Mouse (Mus musculus) activated CD4-positive, CD25-positive, alpha-beta regulatory T cell, adult 4 months (primary cell): ENCODE results near the gene Efhd1. TPM values are rescaled to one million over a fixed set of nuclear protein-coding genes. Genes with fewer than 3 reads are reported as not detected.

ENCODE experiments used
- ATAC-seq: one replicate; pipeline ENCODE4 v1.8.0; 2017
- polyA plus RNA-seq, 2 experiments: library from polyadenylated mRNA; unstranded; fragments of 100-300 nt; shearing (Covaris generic); gene quantifications; one replicate each; pipeline ENCODE4 v1.2.1; 2017

Gene Efhd1
- polyA plus RNA-seq, result not detected

DNA sequence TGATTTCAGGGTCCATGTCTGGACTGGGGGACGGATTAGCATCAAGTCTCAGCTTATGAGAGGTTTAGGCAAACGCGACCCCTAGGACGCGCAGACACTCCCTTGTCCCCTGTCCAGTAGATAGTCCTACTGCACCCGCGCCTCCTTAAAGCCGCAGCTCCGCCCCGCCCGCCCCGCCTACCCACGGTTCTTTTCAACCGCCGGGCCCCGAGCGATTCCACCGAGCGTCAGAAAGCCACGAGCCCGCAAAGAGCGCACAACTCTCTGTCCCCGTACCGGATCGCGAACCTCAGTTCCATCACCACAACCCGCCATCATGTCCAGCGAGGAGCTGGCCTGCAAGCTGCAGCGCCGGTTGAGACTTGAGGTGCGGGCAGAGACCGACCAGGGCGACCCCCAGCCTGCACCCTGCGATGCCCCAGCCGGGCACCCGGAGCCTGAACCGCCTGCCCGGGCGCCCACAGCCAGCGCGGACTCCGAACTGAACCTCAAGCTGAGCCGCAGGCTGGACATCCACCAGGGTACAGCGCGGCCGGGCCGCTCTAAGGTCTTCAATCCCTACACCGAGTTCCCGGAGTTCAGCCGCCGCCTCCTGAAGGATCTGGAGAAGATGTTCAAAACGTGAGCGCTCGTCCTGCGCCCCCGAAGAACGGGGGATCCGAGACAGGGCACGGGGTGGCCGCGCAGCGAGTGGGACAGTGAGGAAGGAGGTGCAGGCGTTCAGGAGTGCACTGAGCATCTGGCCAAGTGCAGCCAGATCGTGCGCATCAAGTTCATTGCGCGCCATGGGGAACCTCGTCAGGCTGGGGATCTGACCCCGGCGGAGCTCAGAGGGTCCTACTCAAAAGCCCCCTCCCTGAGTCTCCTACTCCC lies at the start of gene Efhd1:
Efhd1 (plus strand) TSS at position 230 of the 873 bp plus-strand sequence.
- no peak for ATAC-seq

DNA sequence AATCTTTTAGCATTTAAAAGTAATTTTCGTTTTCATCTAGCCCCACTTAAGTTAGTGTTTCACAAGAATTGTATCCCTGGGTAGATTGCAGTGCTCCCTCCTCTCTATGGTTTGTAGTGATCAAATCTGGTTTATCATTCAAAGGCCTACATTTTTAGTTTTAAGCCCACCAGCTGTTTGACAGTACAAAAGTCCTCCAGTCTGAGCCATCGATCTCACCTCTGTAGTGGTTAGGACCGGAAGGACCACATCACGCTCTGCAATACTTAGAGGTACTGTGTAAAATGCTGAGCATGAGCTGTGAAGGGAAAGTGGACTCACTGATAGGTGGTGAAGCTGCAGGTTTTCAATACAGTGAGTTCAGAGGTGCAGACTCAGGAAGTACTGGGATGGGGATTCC lies 49.4 kb upstream of the Efhd1 start:
- ATAC-seq, result peak; percentile 28

DNA sequence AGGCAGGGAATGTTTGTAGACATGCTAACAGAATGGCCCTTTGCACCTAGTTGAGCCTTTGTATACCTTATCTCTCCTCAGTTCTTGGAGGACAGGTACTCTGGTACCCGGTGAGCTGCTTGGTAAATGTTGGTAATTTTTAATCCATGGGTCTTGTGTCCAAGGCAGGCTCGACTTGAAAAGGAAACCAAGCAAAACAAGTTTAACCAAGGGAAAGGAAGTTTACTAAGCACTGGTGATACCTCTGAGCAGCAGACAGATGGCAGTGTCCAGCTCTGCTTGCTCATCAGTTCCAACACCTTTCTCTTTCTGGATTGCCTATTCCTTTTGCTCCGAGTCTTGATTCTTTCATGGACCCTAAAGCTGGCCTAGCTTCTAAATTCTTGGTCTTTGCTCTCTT lies 46.2 kb upstream of the Efhd1 start:
- peak; percentile 18 for ATAC-seq

GRCm38 (mm10) chr1:87225739-87226138 lies 38.4 kb upstream of the Efhd1 start:
- no peak for ATAC-seq

DNA sequence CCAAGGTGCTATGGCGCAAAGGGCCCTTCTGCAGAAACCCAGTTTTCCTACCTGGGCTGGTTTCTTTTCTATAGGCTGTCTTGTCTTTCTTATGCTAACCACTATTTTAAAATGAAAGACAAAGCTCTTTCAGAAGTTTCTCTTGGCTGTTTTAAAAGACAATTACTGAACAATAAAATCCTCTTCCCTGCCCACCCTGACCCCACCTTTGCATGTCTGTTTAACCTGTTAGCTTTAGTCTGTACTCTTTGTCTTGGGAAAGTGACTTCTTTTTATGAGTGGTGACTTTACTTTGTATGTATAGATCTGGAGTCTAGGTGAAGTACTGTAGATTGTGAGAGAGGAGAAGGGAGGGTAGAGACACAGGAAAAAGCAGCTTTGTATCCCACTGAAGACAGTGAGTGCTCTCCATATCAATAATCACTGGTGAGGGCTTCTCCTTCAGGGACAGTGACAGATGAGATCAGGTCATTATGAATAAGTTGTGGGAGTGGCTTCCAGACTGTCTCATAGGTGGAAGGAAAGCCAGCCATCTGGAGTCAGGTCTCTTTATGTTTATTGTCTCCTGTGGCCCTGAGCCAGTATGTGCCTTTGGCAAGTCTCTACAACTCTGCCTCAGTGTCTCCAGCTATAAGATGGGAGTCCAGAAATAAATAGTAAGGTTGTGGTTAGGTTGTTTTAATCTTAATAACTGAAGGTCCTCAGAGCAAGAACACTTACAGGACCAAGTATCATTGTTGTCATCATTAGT lies 37.6 kb upstream of the Efhd1 start:
- ATAC-seq, result no peak

DNA sequence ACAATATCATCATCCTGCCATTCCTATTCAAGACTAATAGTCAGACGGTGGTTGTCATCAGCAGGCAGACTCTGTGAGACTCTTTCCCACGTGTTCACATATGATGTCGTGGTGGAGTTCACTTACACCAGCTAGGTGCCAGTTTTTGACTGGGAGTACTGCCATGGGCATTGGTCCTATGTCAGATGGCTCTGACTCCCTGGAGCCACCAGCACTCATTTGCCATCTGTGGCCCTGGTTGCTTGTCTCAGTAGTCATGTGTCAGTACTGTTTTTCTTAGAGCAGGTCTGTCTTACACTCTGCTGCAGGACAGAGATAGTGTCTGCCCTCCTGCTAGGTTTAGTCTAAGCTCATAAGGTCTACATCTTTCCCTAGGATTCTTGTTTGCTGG lies 37.0 kb upstream of the Efhd1 start:
- ATAC-seq, result no peak

- ATAC-seq, result no peak
Observed at GRCm38 (mm10) chr1:87230606-87231005, 33.6 kb upstream of the Efhd1 start.

DNA sequence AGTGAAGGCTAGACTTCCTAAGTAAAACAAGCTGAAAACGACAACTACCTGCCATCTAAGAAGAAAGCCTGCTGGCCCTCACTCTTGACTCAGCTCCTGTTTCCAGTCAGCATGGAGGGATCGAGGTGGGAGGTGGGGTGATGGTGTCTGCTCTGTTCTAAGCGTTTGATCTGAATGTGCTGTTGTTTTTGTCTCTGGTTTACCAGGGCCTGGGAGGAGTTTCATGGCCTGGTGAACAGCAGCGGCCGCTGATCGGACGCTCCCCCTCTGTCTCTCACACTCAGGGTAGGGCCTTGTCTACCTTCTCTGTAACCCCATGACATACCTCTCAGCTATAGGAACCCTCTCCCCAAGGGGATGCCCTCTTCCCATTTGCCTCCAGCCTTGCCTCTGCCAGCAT lies 32.0 kb upstream of the Efhd1 start:
- no peak for ATAC-seq

DNA sequence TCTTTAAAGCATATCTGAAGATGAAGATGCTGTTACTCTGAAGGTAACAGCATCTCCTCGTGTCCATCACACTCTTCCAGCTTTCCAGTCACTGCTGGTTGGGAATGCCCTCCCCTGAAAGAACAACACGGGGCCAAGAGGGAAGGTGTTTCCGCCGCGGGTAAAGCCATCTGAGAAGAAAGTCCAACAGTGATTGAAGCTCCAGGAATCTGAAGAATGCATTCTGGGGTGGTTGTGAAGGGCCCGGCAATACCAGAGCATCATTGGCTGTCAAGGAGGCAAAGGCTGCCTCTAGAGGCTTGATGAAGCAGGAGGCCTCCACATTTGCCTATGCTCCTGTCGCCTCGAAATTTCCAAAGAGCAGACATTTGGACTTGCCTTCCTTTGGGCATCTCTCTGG lies 25.1 kb upstream of the Efhd1 start:
- ATAC-seq, result no peak

GRCm38 (mm10) chr1:87243021-87243420 lies 21.1 kb upstream of the Efhd1 start:
- ATAC-seq, result no peak

DNA sequence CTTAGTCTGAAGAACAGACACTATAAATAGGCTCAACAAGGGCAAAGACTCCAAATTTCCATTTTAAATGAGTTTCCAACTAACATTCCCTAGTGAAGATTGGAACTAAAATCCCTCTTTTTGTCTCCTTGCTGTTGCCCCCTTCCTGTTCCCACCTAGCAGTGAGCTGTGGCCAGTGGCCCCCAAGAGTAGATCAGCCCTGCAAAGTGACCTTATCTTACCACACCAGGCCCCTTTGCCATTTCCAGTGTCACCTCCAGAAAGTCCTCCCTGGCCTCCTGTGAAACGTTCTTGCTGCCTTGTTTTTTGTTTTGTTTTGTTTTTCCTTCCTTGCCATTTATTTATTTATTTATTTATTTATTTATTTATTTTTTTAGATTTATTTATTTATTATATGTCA lies 18.7 kb upstream of the Efhd1 start:
- no peak for ATAC-seq

DNA sequence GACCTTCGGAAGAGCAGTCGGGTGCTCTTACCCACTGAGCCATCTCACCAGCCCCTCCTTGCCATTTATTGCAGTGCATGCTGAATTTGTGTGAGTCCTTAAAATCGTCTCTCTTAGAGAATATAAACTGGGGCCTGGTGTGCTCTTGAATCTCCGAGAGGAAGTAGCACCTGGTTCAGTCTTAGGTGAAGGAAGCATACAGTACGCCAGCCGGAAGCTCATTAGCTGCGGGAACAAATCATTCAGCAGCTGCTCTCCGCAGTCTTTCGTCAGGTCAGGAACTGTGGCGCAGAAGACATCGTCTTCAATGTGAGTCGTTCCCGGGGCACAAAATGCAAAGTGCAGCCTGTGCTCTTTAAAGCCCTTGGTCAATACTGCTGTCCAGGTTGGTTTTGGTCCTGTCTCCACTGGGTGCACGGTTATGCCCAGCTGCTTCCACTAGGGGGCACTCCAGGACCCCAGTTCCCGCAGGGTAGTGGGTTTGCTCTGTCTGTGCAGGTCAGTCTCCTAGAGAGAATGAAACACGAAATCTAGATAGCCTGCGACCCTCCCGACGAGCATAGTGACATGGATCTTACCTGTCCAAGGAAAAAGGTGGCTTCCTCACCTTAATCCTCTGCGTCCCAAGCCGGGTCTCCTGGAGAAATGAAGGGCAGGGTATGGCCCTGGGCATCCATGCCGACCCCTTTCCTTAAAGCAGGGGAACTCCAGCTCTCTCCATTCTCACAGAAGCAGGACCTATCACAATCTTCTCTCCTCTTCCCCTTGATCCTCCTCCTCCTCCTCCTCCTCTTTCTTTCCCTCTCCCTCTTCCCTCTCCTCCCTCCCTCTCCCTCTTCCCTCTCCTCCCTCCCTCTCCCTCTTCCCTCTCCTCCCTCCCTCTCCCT lies 18.0 kb upstream of the Efhd1 start:
- peak; percentile 46 for ATAC-seq

DNA sequence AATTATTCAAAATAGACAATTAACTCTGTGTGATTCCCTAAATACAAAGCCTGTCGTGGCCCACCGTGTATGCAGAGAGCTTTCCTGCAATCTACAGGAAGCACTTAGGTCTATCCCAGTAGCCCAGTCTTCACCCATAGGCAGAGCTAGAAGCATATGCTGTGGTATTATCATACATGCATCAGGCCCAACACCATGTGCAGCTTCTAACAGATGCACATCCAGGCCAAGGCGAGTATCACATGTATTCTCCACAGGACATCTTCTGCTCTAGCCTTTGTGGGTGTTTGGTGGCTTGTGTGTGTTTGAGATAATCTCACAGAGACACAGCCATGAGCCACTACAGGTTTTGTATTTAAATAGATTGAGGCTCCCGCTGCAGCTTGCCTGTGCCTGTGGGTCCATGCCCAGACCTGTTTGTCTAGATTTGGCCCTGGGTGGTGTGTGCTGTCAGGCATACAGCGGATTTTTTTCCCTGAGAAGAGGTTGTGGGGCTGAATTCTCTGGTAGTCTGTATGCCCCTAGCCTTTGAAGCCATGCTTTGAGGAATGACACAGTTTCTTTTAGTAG lies 12.0 kb upstream of the Efhd1 start:
- no peak for ATAC-seq

- no peak for ATAC-seq
Observed at GRCm38 (mm10) chr1:87255173-87255572, 9.0 kb upstream of the Efhd1 start.

- ATAC-seq, result no peak
Observed at GRCm38 (mm10) chr1:87257691-87258090, 6.5 kb upstream of the Efhd1 start.

GRCm38 (mm10) chr1:87258484-87258883 lies 5.7 kb upstream of the Efhd1 start:
- no peak for ATAC-seq

DNA sequence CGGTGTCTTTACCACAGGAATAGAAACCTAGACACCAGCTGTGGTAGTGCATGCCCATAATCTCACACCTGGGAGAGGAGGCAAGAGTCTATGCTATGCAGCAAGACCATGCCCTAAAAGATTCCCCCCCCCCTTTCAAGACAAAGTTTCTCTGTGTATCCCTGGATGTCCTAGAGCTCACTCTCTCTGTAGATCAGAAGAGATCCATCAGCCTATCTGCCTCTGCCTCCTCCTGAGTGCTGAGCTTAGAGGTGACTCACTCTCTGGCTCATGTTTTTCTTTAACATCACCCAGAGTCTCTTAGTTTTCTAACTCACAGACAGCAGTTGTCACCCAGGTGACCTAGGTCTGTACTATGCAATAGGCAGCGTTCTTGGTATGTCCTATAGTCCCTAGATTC lies 4.8 kb upstream of the Efhd1 start:
- no peak for ATAC-seq

DNA sequence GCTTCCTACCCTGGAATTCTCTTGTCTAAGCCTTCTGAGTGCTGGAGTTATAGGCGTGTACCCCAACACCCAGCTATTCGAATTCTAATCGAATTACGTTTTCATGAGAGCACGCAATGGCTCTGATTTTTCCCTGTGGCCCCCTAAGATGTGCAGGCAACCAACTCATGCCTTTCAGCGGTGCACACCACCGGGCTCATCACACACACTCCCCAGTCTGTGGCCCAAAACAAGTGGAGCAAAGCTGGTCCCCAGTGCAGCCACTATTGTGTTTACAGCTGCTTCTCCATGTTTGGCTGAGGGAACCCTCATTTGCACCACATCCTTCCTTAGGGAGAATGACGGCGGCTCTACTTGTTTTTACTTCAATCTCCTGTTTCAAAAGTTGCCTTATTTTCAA lies 906 bp upstream of the Efhd1 start:
- ATAC-seq, result no peak

- ATAC-seq, result no peak
Observed at GRCm38 (mm10) chr1:87263796-87264133, 398 bp upstream of the Efhd1 start.

GRCm38 (mm10) chr1:87265200-87265599 lies 1.0 kb downstream of the Efhd1 start:
- ATAC-seq, result no peak

GRCm38 (mm10) chr1:87266296-87267090 lies 2.3 kb downstream of the Efhd1 start:
- ATAC-seq, result no peak

- ATAC-seq, result no peak
Observed at GRCm38 (mm10) chr1:87270204-87270603, 6.0 kb downstream of the Efhd1 start.
